Mouse (Mus musculus) kidney, embryonic 14.5 days (tissue): ENCODE measurements at regions not wholly inside any gene's neighbourhood (a gene's known extent, or its start where the extent isn't known, plus 50 kb on each side); places are given as distances from the start of the nearest gene placed in this dataset.

Experiments
- ATAC-seq: fragments of 200-750 bp; cut with Nextera tagmentation; 2 replicates; pipeline ENCODE4 v1.8.0; 2017; ENCODE audit warnings: moderate number of reproducible peaks, mild to moderate bottlenecking, moderate TSS enrichment, moderate library complexity; ENCODE audit not compliant: low FRiP score, low TSS enrichment
- H3K27ac ChIP-seq: fragments of 300-500 bp; sonication (generic); 2 replicates; pipeline ENCODE4 v1.5.1; 2014; ENCODE audit warnings: low read depth, mild to moderate bottlenecking, low read length, moderate library complexity, mixed read lengths
- H3K27me3 ChIP-seq: fragments of 300-500 bp; sonication (generic); 2 replicates; pipeline ENCODE4 v1.6.1; 2014; ENCODE audit warnings: mild to moderate bottlenecking, low read length; ENCODE audit not compliant: control insufficient read depth, insufficient read depth
- H3K36me3 ChIP-seq: fragments of 300-500 bp; sonication (generic); 2 replicates; pipeline ENCODE4 v1.6.1; 2014; ENCODE audit warnings: low read length, mixed read lengths; ENCODE audit not compliant: control insufficient read depth, insufficient read depth
- H3K4me1 ChIP-seq: fragments of 300-500 bp; sonication (generic); 2 replicates; pipeline ENCODE4 v1.6.1; 2014; ENCODE audit warnings: low read length, mixed read lengths; ENCODE audit not compliant: control insufficient read depth, insufficient read depth
- H3K4me2 ChIP-seq: fragments of 300-500 bp; sonication (generic); replicated peaks from 2 replicates; pipeline ENCODE4 v1.6.1; 2014; ENCODE audit warnings: low read depth, mild to moderate bottlenecking, low read length
- H3K4me3 ChIP-seq: fragments of 300-500 bp; sonication (generic); 2 replicates; pipeline ENCODE4 v1.5.1; 2014; ENCODE audit warnings: mild to moderate bottlenecking, low read length
- H3K9ac ChIP-seq: fragments of 300-500 bp; sonication (generic); 2 replicates; pipeline ENCODE4 v1.6.1; 2014; ENCODE audit warnings: low read depth, mild to moderate bottlenecking, low read length, moderate library complexity
- H3K9me3 ChIP-seq: fragments of 300-500 bp; sonication (generic); 2 replicates; pipeline ENCODE4 v1.6.1; 2016; ENCODE audit warnings: low read length; ENCODE audit not compliant: control insufficient read depth
- WGBS: fragments of 180-500 bp; shearing (Covaris S2); extraction: QIAGEN DNeasy Blood & Tissue Kit; methylation state at CpG from one replicate; pipeline ENCODE4 v1.1.7; 2014; 5-methylcytosine and 5-hydroxymethylcytosine counted together

GRCm38 (mm10) chr3:7992322-7992721 lies 1372.1 kb upstream of the 1700008P02Rik start:
- no peaks in the 10 kb centered on the region for H3K36me3 ChIP-seq
- H3K4me2 ChIP-seq, result no peak overlapping the region
- H3K4me1 ChIP-seq, result no peaks in the 10 kb centered on the region
- H3K9me3 ChIP-seq, result no peaks in the 10 kb centered on the region
- H3K27ac ChIP-seq, result no peak overlapping the region
- no peak overlapping the region for H3K4me3 ChIP-seq
- WGBS, result 68% methylated on average over 2 of the region's 2 CpGs
- ATAC-seq, result no peak
- H3K9ac ChIP-seq, result no peak overlapping the region
- H3K27me3 ChIP-seq, result no peaks in the 10 kb centered on the region

- ATAC-seq, result no peak
- no peaks in the 10 kb centered on the region for H3K9me3 ChIP-seq
- no peaks in the 10 kb centered on the region for H3K4me1 ChIP-seq
- H3K36me3 ChIP-seq, result no peaks in the 10 kb centered on the region
- no peak overlapping the region for H3K4me2 ChIP-seq
- no peak overlapping the region for H3K4me3 ChIP-seq
- H3K27ac ChIP-seq, result no peak overlapping the region
- 48% methylated on average over 3 of the region's 3 CpGs for WGBS
- H3K27me3 ChIP-seq, result no peaks in the 10 kb centered on the region
- no peak overlapping the region for H3K9ac ChIP-seq
Observed at GRCm38 (mm10) chr3:7973287-7973686, 1353.0 kb upstream of the 1700008P02Rik start.

GRCm38 (mm10) chr3:7953911-7954310 lies 1333.7 kb upstream of the 1700008P02Rik start:
- no peak for ATAC-seq
- H3K27me3 ChIP-seq, result no peaks in the 10 kb centered on the region
- no peak overlapping the region for H3K9ac ChIP-seq
- H3K4me3 ChIP-seq, result no peak overlapping the region
- H3K4me2 ChIP-seq, result no peak overlapping the region
- H3K36me3 ChIP-seq, result no peaks in the 10 kb centered on the region
- WGBS, result 86% methylated on average over 1 of the region's 1 CpGs
- H3K4me1 ChIP-seq, result no peaks in the 10 kb centered on the region
- no peak overlapping the region for H3K27ac ChIP-seq
- H3K9me3 ChIP-seq, result no peaks in the 10 kb centered on the region

- no peak overlapping the region for H3K4me2 ChIP-seq
- H3K4me1 ChIP-seq, result no peaks in the 10 kb centered on the region
- peak; percentile 85 for ATAC-seq
- H3K27ac ChIP-seq, result no peak overlapping the region
- H3K9me3 ChIP-seq, result no peaks in the 10 kb centered on the region
- no peak overlapping the region for H3K4me3 ChIP-seq
- WGBS, result 16% methylated on average over 8 of the region's 8 CpGs
- no peak overlapping the region for H3K9ac ChIP-seq
- no peaks in the 10 kb centered on the region for H3K36me3 ChIP-seq
- no peaks in the 10 kb centered on the region for H3K27me3 ChIP-seq
Observed at GRCm38 (mm10) chr3:7943646-7944381, 1323.6 kb upstream of the 1700008P02Rik start.
